Mouse (Mus musculus) adrenal gland, adult 8-10 months (tissue): Measurements from ENCODE around the gene Anxa5. TPM values are rescaled to one million over a fixed set of nuclear protein-coding genes. Genes with fewer than 3 reads are reported as not detected.

Experiments
- DNase-seq: peaks from one replicate; pipeline ENCODE4 v3.0.0; 2022
- total RNA-seq, 4 experiments: library from RNA; stranded (reverse); gene quantifications; 2 replicates each; pipeline ENCODE4 v1.2.4; 2022

Gene Anxa5
- total RNA-seq, 4 experiments from 2014 or later: 433 to 500 (median 466) TPM

DNA sequence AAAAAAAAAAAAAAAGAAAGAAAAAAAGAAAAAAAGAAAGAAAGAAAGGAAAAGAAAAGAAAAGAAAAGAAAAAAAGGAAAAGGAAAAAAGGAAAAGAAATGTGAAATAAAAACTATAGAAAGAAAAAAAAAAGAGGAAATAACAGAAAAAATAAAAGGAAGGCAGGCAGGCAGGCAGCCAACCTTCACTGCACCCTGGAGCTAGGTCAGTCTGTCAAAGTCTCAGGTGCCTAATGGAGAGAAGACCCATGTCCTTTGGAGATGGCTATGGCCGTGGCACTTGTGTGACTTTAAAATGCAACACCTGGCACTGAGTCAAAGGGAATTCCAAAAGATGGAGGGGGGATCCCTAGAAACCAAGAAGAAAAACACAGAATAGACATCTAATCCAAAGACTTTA, 12.7 kb upstream of the Anxa5 start:
- no peak for DNase-seq

DNA sequence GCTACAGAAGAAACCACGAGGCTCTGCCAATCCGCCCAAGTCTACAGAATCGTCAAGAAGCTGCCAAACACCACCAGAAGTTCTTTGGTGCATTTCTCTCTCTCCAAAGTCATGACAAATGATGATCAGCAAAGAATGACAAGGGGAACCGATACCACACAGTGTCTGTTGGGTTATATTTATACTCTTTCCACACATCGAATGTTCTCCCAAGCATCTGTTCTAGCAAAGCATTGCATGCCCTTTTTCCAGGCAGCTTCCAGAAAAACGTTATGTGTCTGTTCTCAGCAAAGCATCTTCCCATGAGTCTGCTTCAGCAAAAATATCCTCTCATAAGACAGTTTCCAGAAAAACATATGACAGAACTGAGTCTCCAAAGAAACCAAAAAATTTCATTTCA, 11.2 kb upstream of the Anxa5 start:
- DNase-seq: no peak

DNA sequence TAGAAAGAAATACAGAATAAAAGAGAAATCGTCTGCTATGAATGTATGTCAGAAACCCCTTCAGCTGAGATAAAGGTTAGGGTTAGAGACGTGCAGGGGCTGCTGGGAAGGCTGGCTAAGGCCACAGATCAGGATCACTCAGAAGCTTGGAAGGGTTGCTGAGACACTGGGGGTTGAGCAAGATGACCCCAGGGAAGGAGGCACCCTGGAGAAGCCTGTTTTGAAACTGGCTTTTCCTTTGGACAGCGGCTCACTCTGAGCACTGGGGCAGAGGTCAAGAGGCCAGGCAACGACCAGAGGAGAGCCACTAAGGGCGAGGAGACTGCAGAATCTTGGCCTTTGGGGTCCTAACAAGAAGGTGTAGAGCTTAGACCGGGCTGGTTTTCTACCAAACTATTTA, 10.5 kb upstream of the Anxa5 start:
- no peak for DNase-seq

DNA sequence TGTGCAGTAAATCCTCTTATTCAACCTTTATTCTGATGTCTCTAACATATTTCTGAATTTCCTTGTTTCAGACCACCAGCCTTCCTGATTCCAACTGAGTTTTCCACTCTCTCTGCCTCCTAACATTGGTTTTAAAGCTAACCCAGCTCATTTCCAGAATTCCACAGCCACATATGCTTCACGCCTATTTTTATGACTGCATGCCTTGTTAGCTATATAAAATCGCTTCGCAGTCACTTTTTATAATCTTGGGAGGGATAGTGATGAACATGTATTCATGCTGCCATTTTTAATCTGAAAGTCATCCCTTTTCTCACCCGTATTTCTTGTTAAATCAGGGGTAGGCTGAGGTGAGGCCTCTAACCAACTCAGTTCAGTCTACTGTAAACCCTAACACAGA, 8.6 kb upstream of the Anxa5 start:
- DNase-seq: no peak

DNA sequence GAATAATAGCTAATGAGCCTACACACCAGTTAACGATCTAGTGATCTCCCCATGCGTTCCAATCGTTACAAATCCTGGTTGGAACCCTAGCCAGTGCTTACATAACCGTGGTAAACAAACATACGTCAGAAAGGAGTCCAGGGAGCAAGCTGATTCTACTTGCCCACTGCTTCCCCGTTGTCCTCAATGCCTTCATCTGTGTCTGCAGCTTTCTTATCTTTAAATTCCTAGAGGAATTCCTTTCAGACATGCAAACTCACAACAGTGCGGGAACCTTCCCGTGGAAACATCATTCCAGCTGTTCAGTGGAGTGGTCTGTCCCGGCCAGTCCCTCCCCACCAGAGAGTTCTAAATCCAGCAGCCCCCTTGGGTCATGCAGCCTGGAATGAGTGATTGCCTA, 7.2 kb upstream of the Anxa5 start:
- no peak for DNase-seq

DNA sequence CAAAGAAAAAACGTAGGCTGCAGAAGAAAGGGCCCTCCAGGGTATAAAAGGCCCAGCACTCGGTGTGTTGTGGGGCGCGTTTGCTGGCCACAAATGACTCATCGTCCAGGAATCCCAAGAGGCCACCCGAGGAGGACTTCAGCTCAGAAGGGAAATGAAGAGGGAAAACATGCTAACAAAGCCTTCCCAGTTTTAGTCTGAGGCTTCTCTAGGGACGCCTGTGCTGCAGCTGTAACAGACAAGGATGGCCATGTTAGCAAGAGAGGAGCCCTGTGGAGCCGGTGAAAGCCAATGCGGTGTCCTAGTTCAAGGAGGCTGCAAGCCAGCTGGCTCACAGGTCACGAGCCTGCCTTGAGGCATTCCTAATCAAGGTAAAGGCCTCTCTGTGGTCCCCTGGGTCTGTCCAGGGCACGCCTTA, 6.1 kb upstream of the Anxa5 start:
- peak; percentile 51 for DNase-seq

DNA sequence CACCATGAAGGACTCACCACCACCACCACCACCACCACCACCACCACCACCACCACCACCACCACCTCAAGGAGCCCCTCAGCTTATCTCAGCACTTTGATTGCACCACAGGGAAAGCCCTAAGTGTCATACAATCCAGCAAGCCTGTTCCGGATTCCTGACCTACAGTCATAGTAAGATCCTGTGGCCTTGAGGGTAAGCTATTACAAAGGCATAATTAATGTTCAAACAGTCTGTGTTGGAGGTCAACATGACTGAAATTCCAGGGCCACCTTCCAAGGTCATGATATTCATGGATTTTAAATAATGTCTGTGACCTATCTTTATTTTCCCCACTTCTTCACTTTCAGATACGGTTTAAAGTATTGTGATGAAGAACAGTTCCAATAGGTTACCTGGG, 4.8 kb upstream of the Anxa5 start:
- DNase-seq: peak; percentile 32

DNA sequence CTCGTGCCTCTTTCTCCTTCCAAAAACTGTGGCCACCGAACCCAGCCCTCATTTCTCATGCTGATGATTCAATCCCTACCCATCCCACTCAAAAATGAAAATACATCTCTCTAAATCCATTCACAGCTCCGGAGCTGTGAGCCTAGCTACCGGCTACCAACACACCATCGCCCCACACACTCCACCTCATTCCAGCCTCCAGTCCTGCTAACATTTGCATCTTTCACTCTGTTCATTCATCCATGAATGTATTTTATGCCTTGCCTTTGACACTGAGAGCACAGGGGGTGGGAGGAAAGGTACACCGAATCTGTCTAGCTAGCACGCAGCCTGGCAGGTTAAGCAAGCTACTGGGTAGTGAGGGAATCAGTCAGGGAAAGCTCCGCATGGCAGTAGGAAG, 3.1 kb upstream of the Anxa5 start:
- DNase-seq: no peak

DNA sequence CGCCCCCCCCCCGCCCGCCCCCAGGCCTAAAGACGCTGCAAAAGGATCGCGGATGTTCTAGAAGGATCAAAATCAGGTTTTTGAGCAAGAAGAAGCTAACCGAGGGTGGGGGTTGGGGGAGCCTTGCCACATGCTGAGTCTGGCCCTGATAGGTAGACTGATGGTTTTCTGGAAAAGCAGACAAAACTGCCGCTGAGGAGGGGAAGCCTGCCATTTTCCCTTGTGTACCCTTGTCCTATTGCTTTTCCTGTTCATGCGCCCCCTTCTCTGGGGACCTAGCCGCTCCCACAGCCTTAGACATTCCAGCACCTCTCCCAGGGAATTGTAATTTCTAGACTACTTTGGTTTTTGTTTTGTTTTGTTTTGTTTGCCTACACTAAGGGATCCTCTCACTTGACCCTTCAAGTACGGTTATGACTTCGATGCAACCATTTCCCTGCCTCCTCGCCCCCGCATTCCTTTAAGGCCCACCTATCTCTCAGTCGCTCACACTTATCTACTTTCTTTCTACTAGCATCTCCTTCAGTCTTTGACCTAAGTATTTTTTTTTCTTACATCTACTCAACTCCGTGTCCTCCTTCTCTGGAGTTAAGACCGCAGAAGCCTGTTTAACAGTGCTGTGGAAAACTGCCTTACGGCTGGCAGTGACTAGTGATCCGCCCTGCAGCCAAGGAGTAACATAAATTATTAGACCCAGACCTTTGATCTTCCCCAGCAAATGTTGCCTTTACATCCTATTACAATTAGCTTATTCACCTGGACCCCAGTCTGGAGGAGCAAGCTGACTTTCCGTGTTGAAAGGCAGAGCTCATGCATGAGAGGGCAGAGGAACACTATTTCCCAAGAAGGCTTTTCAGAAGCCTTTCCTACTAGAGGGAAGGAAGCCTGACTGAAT, 814 bp upstream of the Anxa5 start:
- no peak for DNase-seq

DNA sequence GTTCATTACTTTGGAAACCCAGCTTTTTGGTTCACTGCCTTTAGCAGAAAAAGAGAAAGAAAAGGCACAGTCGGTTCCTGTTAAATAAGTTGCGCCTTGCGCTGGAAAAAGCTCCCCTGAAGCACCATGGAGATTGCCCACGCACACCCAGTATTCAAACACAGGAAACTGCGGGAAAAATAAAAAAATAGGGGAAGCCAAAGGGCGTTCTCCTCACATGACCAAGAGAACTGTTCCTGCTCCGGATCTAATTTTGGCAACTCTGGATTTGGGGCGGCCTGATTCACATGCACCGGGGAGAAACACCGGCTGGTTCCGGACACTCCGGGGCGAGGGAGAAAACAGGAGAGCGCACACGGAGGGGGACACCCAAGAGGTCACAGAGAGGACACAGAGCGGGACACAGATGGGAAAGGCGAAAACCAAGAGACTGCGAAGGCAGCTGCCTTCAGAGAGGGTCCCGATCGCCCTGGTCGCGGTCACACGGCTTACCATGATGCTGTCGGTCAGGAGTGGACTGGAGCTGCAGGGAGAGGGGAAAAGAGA, 683 bp downstream of the Anxa5 start:
- peak; percentile 42 for DNase-seq

DNA sequence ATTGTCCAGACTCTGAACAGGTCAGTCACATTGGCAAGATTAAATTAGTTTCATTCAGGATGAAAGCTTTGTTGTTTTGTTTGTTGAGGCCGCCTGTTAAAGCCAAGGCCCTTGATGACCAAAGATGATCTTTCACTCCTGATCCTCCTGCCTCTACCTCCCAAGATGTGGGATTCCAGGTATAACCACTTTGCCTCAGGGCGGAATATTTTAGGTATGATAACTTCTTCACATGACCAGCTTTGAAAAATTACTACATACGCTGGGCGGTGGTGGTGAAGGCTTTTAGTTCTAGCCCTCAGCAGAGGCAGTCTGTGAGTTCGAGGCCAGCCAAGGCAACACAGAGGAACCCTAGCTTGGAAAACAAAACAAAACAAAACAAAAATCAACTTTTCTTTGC, 1.3 kb downstream of the Anxa5 start:
- DNase-seq: no peak

DNA sequence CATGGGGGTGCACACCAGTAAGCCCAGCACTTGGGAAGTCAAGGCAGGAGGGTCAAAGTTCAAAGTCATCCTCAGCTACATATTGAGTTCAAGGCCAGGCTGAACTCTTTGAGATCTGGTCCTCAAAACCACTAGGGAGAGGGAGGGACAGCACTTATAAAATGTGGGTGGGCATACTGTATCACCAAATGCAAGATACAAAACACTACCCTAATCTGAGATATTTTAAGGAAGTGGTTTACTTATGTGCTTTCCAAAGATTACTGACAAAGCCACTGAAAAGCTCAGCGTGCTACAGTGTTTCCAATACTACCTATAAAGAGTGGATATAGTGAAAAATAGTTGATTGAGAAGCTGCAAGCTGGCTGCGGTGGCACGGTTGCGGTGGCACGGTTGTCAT, 2.5 kb downstream of the Anxa5 start:
- no peak for DNase-seq

DNA sequence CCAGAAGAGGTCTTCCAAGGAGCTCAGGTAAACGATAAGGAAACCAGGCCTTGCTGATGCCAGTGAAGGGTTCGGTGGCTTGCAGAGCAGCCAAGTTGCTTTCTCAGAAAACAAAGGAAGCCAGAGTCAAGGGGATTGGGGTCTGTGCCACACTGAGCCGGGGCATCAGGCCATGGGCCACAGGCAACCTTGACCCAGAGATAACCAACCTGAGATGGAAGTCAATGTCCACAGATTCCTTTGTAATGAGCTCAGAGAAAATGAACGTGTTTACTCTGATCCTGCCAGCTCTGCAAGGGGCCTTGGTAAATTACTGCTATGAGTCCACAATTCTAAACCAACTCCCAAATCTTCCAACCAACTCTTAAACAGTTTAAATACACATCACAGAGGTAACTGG, 3.8 kb downstream of the Anxa5 start:
- DNase-seq: peak; percentile 39

DNA sequence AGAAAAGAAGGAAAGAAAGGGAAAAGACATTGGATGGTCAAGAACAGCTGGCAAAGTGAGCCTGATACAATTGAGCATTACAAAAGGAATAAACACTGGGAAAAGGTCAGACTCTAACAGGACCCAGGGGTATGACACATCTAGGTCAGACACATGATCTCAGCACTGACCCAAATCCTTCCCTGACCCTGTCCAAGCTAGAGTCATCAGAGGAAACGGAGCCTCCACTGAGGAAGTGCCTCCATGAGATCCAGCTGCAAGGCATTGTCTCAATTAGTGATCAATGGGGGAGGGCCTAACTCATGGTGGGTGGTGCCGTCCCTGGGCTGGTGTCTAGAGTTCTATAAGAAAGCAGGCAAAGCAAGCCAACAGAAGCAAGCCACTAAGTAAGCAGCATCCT, 6.8 kb downstream of the Anxa5 start:
- peak; percentile 43 for DNase-seq

DNA sequence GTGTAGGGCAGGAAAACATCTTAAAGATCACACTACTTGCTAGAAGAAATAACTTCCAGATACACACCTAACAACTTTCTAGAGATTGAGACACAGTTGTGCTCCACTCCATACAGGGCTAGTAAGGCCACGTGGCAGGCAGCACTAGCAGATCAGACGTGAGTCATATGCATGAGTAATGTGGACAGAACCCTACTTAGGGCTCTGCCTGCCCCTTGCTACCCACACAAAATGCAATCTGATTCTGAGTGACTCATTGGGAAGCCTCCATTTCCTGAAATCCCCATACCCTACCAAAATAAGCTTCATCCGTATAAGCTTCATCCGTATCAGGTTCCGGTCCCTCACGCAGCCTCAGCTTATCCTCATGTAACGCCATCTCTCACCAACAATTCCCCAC, 8.1 kb downstream of the Anxa5 start:
- peak; percentile 44 for DNase-seq

DNA sequence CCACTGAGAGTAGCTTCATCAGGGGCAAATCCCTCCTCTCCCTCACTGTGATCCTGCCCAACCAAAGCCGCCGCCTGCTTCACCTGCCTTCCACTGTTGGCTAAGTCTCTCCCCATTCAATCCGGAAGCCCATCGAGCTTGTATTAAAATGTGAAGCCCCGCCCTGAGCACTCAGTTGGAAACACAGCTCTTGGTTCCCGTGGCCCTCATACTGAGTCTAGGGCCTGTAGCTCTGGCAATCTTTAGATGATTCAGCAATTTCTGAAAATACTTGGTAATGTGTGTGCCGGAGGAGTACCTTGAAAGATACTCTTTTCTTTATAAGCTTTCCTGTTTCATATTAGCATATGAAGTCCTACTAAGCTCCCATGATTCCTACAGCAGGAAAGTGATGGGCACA, 10.2 kb downstream of the Anxa5 start:
- DNase-seq: no peak

DNA sequence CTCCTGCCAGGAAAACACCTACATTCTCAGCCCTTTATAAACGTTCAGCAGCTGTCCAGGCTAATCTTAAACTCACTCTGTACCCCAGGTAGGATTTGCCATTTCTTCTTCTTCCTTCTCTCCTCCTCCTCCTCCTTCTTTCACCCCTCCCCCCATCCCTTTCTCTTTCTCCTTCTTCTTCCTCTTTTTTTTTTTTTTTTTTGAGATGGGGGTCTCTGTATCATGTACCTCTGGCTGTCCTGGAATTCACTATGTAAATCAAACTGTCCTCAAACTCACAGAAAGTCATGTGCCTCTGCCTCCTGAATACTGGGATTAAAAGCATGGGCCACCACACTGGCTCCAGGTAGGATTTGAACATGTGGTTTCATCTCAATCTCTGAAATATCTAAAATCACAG, 13.3 kb downstream of the Anxa5 start:
- no peak for DNase-seq

DNA sequence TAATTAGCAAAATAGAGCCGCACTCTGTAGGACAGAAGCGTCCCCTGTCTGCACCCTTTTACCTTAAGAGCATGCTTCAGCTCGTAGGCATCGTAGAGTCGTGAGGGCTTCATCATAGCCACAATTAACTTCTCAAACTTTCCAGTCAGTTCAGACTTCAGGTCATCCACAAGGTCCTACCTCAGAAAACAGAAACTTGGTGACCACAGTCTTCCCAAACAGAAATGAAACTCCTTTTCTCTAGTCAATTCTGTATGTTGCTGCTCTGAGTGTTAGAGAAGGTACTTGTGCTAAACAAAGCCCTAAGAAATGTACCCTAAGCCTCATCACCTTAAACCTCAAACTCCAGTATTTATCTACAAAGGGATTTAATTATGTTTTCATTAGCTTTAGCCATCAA, 13.9 kb downstream of the Anxa5 start:
- no peak for DNase-seq

DNA sequence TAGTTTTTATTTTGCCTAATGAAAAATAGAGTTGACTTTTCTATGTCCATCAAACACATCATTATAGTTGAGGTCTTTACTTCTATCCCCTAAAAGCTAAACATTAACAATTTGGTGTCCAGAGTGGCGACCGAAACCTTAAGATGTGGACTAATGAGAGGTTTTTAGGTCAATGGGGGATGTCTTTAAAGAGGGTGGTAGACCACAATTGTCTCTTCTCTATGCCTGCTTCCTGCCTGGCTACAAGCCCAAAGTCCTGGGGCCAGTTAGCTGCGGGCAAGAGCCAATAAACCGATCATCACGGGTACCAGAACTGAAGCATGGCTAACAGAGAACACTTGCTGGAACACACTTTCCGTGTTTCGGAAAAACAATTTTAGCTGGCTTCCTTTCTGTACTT, 15.0 kb downstream of the Anxa5 start:
- no peak for DNase-seq

DNA sequence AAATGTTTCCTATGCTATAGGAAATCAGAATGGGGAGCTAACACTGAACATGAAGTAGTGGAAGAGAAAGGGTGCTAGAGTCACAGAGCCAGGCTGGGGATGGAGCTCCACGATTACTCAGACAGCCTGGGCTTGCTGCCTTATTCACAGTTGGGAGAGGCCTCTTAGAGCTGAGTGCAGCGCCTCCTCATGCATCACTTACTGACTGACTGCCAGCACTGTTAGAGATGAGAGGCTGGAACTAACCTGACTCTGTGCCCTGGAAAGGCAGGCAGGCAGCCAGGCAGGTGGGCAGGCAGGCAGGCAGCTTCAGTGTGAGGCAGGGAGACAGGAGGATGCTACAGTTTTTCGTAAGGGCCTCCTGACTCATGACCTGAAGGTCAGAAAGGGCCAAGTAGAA, 20.1 kb downstream of the Anxa5 start:
- DNase-seq: no peak

DNA sequence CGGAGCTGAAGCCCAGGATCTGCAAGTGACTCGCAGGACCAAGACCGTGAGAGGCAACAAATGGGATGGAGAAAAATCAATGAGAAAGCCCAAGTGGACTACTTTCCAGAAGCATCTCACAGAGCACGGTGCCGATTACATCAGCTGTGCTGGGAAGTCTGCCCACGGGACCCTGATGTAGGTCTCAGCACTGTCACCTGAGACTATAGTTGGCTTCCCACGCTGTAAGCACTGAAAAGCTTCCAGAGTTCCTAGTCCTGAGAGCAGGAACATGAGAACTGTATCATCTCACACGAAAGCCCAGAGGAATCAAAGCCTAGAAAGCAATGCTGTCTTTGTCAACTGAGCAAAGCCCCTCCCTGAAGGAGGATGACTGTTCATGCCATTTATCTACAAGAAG, 20.6 kb downstream of the Anxa5 start:
- no peak for DNase-seq

DNA sequence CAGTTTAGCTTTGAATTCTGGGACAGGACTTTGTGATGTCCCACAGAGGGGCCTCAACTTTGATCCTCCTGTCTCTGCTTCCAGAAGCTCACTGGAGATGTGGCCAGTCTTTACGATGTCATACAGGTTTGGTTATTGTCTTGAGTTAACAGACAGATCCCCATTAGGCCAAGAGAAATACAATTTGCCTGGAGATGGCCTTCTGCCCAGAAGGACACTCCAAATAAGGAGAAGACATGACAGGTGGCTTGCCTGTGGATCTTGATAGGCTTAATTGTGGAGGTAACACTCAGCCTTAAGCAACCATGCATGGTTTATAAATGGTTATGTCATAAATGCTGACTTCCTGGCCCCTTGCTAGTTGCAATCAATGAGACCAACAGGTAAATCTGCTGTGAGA, 23.2 kb downstream of the Anxa5 start:
- no peak for DNase-seq

DNA sequence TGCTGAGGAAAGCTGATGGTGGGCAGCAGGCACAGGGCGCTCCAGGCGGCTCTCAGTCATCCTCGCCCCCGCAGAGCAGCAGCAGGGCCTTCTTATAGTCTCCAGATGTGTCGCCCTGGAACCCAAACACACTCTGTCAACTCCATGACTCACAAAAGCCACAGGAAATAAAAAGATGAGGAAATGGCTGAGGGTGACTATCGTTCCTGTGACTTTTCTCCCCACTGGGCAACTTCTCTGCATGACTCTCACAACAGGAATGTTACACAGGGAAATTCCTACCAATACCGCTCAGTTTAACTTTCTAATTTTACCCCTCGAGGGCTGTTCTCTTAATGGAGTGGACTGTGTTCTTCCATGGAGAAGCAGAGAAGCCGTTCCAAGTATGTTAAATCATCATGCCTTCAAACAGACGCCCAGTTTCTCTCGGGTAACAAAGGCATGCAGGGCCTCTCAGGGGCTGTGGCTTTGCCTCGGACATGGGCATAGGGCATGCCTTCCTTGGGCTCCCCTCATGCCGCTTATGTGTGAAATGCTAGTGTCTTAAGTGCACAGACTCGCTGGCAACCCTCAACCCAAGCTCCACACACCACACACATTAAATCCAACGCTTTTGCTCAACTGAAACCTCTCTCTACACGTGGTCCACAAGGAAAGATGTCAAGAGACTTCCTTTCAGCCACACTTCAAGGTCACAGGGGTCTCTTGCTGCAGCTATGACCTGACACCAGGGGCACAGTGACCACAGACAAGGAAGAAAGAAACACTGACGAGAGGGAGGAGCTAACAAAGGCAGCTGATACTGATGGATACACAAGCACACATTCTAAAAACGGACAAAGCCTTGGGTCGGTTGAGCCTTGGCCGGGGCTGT, 26.2 kb downstream of the Anxa5 start:
- DNase-seq: no peak

DNA sequence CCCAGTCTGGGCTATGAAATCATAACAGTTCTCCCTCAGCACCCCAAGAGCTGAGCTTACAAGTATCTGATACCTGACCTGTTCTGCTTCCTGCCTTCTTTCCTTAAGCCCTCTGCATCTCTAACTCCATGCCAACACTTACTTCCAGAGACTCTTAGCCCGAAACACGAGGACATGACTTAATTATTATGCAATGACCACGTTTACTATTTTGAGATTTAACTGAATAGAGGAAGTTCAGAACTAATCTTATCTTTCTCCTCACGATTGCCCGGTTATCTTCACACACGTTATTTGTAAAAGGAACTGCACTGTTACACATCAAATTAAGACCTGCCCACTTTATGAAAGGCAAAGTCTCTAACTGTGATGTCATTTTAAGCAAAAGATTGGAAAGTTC, 28.8 kb downstream of the Anxa5 start:
- no peak for DNase-seq
